Mouse (Mus musculus): ENCODE results near the gene Hhat. TPM values are rescaled to one million over a fixed set of nuclear protein-coding genes. Genes with fewer than 3 reads are reported as not detected.

The Hhat gene
- total RNA-seq, 2 experiments from 2014 or later: not detected

DNA sequence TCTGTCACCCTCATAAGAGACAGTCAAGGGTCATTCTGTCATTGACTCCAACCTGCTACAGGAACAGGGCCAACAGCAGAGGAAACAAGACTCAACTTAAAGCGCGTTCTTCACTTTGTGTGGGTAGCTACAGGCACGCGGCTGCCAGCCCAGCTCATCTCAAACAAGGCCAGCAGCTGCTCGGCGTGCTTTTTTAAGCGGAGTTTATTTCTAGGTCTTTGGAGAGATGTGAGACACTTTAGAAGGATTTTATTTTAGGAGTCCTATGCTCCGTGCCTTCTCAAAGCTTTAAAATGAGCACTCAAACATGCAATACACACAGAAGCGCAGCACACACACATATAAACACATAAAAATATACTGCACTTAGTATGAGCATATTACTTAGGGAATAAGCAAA is 183.6 kb downstream of the Hhat start:
- ATAC-seq (replicated peaks; ENCODE audit: low FRiP score, poor library complexity, severe bottlenecking): no peak

DNA sequence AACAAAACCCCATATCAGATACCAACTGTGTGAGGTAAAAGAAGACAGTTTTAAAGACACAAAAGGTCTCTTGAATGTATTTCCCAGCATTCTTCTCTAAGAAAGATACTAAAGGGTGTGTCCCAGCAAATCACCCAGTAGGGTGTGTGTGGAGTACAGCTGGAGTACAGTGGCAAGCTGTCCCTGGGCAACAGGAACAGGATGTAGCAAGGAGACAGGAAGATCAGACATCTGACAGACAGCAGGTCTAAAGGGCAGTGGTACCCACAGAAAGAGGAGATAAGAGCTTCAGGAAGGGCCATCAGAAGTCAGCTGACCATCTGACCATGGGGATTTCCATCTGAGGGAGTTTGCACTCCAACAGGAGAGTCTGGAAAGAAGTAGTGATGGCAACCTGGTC is 185.7 kb downstream of the Hhat start:
- no peak for ATAC-seq (replicated peaks; ENCODE audit: low FRiP score, poor library complexity, severe bottlenecking)

DNA sequence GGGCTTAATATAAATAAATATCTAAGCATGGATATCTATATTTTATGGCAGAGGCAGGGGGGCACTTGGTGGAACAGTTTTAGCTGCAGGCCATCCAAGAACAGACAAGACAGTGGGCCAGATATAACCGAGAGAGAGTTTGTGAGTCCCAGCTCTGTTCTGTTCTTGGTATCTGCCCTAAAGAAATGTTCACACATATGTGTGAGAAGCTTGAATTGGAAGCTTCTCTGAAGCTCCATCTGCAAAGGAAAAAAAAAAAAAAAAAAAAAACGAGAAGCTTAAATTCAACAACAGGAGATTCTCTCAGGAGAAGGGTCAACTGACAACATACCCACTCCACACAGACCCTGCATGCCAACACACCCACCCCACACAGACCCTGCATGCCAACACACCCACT is 188.1 kb downstream of the Hhat start:
- ATAC-seq (replicated peaks; ENCODE audit: low FRiP score, poor library complexity, severe bottlenecking): no peak

DNA sequence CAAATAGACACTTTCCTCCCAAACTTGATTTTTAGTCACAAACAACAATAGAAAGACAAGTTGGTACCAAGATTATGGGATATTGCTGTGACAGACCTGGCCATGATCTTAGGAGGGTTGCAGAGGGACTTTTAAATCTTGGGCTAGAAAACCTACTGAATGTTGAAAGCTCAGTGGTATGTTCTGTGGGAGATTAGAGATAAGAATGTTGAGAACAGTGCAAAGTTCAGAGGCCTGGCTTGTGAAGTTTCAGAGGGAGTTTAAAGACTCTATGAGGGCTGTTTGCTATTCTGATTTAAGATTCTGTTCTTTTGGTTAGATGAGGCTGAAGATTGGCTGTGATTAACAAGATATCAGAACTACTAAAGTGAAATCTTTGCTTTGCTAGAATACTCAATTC is 206.3 kb downstream of the Hhat start:
- no peak for ATAC-seq (replicated peaks; ENCODE audit: low FRiP score, poor library complexity, severe bottlenecking)

DNA sequence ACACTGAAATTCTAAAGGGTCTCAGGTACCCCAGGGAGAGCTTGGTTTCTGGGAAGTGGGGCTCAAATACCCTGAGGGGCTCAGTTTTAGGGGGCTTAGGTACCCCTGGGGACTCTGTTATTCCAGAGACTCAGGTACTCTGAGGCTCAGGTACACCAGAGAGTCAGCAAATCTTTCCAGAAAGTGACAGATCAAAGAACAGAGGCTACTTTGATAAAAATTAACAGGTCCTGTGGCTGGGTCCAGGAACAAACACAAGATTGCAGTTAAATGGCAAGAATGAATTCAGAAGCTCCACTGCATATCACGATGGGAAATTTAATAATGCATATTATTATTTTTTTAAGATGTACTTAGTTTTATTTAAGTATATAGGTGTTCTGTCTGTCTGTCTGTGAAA is 211.7 kb downstream of the Hhat start:
- no peak for ATAC-seq (replicated peaks; ENCODE audit: low FRiP score, poor library complexity, severe bottlenecking)

DNA sequence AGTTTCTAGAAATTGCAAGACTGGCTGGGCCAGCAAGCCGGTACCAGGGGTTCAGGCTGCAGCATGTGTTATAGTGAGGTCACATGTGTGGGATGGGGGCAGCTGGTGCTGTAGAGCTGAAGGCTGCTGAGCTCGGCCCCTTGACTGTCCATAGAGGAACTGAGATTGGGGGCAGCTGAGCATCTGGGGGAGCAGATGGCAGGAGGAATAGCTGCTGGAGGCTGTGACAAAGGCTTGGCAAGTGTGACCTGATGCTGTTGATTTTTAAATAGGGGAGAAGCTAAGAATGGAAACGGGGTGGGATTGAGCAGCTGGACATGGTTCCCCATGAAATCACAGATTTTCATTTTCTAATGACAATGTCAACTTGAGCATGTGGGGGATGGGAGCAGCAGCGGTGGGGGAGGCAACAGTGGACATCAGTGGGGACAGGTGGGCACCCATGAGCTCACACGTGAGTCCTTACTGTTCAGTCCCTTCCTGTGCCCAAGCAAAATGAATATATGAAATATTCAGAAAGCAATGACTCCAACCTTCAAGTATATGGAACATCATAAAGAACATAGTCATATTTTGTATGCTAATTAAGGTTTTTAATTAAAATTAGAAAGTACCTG is 212.9 kb downstream of the Hhat start:
- ATAC-seq (replicated peaks; ENCODE audit: low FRiP score, poor library complexity, severe bottlenecking): no peak

DNA sequence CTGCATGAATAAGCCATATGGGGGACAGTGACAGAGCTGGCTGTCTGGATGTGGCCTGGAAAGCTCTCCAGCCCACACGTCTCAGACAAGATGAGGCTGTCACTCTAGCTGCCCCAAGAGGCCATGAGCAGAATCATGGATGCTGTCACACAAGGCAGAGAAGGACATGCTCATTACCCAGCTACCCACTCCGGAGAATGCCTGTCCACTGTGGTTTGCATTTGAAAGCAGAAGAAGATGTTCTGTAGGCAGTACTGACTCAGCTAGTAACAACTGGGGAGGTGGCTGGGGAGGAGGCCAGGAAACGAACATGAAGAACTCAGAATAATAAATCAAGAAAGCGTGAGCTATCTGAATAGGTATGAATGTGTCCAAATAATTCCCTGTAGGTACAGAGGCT is 215.5 kb downstream of the Hhat start:
- no peak for ATAC-seq (replicated peaks; ENCODE audit: low FRiP score, poor library complexity, severe bottlenecking)

DNA sequence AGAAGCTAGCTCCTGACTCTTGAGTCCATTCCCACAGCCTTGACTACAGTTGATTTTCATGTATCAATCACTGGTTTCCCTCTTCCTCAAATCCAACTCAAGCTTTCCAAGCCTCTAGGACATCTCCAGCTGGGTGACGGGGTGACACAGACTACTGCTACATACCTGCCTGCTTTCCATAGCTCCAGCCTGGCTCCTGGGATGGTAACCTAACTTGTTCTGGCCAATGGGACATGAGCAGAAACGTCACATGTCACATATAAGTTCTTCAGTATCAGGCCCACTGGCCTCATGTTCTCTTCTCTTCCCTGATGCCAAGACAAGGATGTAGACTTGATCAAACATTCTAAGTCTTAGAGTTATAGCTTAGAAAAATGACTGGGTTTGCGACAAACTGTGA is 220.5 kb downstream of the Hhat start:
- ATAC-seq (replicated peaks; ENCODE audit: low FRiP score, poor library complexity, severe bottlenecking): no peak

DNA sequence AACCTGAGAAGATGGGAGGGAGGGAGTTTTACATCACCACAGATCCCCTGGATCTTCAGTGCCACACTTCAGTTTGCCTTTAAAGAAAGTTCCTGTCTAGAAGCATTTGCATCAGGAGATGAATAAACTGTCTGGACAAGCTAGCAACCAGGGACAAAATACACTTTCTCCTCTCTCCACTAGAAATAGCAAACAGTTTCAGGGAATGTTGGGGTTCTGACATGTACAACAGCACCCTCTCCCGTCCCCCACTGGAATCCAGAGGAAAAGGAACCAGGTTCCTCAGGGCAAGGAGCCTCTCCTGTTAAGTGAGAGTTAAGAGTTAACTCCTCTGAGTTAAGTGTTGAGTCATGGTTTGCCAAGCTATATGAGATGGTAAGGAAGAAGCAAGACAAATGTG is 224.2 kb downstream of the Hhat start:
- no peak for ATAC-seq (replicated peaks; ENCODE audit: low FRiP score, poor library complexity, severe bottlenecking)

DNA sequence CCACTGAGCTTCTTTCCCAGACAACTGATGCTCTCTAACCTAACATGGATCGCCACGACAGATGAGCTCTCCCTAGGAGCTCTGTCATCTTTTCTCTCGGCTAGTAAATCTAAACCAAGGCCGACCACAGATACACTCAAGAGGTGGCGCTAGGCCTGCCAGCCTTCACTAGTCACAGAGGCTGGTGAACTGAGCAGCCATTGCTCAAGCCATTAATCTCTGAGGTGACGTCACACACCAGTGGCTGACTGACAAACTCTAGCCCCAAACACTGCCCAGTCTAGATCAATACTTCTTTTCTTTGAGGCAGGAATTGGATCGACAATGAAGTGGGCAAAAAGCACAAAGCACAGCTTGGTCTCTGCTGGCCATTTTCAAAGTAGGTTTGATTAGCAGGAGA is 226.1 kb downstream of the Hhat start:
- no peak for ATAC-seq (replicated peaks; ENCODE audit: low FRiP score, poor library complexity, severe bottlenecking)

DNA sequence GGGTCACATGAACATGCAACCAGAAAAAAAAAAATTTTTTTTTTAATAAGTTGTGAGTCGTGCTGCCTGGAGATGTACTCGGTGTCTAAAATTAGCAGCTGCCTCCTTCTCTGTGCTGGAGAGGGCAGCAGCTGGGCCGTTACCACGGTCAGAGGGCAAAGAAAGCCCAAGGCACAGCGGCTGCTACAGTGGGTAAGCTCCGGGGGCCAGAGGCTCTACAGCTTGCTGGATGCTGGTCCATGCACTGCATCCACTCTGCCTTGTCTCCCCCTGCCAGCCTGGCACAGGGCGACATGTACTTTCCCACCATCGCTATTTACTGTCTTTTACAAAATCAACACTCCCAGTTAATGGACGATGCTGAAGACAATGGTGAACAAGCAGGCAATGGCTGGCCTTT is 226.9 kb downstream of the Hhat start:
- no peak for ATAC-seq (replicated peaks; ENCODE audit: low FRiP score, poor library complexity, severe bottlenecking)

DNA sequence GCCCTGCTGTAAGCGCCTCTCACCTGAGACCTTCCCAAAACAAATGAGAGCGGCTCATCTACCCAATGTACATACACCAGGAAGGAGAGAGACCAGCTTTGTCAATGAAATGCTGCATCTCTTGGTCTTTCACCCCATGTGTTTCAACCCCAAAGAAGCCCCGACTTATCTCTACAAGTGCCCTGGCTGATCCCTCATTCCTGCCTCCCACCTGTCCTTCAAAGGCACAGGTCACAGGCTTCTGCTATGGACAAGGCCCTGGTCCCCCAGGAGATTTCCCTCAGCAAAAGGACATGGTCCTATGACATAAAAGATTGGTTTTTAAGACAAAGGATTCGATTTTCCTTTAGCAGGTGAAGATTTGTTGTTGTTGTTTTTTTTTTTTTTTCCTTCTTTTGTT is 227.3 kb downstream of the Hhat start:
- ATAC-seq (replicated peaks; ENCODE audit: low FRiP score, poor library complexity, severe bottlenecking): no peak

DNA sequence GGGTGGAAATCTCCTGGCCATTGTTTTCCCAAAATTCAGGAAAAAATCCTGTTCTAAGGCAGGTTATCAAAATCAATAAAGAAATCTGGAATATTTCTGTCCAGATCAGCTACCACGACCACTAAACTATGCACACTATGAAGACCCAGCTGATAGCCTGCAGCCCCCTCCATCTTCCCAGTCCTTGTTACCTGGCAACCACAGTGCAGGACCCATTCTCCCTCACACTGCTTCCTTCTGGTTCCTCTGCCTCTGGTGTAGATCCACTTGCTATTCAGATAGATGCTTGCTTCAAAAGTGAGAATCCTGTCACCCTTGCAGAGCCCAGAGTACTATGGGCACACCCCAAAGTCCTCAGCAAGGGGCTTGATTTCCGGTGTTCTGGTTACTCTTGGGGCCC is 228.9 kb downstream of the Hhat start:
- ATAC-seq (replicated peaks; ENCODE audit: low FRiP score, poor library complexity, severe bottlenecking): no peak

DNA sequence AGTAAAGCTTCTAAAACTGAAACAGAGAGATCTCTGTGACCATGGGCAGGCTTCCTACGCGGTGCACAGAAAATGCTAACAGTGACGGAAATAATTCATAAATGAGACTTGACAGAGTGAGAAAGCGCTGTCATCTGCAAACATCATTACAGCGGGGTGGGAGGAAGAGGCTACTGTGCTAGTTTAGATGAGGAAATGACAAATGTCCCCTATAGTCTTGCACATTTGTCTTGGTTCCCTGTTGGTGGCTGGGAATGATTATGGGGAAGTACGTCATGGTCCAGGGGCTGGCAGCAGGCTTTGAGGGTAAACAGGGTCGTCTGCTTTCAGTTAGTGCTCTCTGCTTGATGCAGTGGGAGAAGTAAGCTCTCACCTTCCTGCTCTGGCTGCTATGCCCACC is 233.9 kb downstream of the Hhat start:
- no peak for ATAC-seq (replicated peaks; ENCODE audit: low FRiP score, poor library complexity, severe bottlenecking)

DNA sequence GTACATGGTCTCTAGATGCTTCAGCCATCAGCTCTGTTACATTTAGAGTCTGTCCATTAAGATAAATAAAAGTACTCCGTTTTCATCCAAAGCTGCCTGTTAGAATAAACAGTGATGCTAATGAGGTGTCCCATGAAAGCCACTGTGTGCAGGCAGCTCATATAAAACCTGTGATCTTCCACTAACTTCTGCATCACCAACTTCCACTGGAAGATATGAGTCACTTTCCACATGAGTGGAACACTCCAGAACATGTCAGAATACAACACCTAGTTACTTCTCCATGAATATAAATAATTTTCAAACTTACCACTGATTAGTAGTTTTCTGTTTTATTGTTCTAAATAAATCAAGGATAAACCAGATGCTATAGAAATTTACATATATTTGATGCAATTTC is 234.6 kb downstream of the Hhat start:
- ATAC-seq (replicated peaks; ENCODE audit: low FRiP score, poor library complexity, severe bottlenecking): no peak

DNA sequence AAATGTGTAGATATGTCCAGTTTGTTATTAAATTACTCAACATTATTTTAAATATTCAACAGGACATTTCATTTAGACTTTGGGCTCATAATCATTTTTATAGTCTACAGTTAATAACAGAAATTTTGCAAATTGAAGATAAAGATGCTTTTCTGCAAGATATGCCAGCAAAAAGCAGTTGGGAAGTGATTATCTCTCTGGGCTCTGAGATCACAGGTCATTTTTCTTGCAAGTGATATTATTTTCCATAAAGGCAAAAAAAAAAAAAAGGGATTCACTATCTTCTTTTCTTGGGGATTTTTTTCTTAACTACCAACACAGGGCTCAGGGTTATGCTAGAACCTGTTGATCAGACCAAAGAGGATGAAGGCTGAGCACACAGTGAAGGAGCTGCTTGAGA is 238.0 kb downstream of the Hhat start:
- no peak for ATAC-seq (replicated peaks; ENCODE audit: low FRiP score, poor library complexity, severe bottlenecking)

DNA sequence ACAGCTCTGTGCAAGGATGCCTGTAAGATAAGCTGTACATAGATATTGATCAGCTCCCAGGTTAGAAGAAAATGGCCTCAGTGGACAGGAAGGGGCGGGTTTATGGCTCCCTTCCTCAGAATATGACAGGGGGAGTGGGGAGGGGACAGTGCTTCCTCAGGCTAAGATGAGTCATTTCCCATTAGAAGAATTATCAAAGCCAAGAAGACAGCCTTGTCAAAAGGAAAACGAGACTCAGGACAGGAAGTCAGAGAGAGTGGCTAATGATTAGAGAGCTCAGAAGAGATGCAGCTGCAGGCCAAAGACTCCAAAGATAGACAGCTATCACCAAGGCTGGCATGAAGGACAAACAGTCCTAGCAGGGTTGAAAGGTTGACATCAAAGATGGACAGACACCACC is 238.8 kb downstream of the Hhat start:
- 0 out of 2 replicates have a peak, but pooled peaks have one; percentile 27 for ATAC-seq (replicated peaks; ENCODE audit: low FRiP score, poor library complexity, severe bottlenecking)

DNA sequence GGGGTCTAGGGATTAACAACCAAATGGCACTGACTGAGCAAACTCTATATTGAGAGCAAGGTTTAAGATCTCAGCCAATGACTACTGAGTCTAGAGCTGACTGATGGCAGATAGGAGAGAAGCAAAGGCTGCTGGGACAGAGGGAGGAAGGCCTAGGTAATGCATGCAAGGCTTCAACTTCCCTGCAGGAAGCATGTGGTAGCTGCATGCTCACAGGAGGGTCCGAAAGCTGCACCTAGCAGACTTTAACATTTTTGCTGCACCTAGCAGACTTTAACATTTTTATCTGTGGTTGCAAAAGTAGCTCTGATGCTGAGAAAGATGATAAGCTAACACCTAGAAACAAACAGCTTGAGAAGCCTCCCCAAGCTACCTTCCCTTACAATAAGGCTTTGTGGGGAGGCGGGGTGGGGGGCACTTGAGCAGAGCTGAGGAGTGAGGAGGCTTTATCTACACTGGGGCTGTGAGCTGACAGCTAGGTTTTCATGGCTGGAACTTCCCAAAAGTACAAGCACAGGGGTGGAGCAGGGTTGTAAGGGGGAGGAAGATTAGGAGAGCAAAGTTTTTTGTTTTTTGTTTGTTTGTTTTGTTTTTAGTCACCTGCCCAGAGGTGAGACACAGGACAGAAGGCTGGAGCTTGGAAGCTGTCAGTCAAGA is 239.4 kb downstream of the Hhat start:
- no peak for ATAC-seq (replicated peaks; ENCODE audit: low FRiP score, poor library complexity, severe bottlenecking)

DNA sequence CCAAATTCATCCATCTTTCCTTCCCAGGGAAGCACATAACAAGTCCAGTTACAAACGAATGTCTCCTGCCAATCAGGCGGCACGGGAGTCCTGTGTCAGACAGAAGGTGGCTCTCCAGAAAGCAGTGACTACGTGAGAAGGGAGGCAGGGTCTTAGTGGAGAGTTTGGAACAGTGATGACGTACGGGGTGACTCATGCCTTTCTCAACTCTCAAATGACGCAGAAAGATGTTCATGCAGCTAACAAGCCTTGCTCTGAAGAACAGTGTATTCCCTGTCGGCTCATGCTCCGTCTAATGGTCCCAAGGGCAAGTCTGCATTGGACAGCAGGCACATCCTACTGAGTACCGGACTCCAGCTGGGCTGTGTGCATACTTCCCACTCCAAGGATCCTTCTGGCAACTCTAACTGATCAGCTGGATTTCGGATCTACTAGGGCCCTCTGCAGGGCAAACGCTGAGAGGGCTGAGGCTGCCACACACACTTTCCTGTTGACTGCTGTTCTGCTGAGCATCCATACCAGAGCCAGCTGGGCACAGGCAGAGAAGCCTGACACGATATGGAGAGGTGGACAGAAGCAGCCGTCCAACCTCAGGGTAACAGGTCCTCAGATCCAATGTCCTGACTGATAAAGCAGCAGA is 245.2 kb downstream of the Hhat start:
- no peak for ATAC-seq (replicated peaks; ENCODE audit: low FRiP score, poor library complexity, severe bottlenecking)

DNA sequence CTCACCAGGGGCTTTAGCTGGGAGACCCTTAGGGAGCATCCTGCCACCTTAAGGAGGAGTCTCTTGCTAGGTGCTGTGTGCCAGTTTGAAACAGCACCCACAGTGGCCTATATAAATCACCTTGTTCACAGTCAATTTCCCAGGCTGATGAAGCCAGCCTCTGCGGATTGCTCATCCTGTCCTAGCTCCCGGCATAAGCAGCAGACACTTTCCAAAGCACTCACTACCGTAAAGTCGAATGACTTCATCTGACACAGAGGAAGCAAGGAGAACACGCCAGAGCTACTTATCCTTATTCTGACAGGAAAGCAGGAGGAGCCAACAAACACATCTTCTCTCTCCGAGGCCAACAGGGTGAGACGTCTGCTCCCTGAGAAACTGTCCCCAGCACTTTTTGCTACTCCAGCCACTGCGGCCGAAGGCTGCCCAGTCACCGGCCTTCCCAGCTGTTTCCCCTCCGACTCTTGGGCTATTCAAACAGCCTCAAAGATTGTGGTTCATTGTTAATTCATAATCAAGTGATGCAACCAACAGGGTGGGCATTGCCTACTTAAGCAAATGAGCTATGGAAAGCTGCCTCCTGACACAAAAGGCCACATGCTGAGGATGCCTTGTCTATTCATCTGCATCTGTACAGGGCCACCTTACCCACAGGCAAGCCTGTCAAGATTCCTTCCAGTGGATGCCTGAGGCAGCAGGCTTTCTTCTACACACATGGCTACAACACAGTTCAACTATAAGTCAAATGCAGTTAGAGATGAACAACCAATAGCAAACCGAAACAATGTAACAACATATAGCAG is 248.4 kb downstream of the Hhat start:
- ATAC-seq (replicated peaks; ENCODE audit: low FRiP score, poor library complexity, severe bottlenecking): no peak

Measured in erythroid progenitor cell, adult 5-6 weeks (primary cell).